ENCODE assay signal across 8 mouse cellular contexts in the genomic region with DNA sequence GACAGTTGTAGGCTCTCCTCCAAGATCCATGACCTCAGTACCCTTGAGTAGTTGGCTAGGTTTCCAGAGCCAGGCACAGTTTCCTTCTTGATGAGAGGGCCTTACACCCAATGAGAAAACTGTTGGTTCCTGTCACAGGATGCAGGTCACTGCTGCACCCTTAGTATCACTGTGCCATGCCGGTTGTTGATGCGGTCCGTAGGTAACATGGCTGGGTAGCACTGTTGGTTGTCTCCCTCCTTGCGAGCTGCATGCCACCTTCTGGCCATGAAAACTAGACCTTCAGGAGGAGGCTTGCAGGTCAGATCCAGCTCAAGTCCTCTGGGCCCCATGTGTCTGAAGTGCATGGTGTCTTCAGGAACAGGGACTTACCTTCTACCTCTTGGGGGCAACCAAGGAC.
DNase-seq lines count a peak whose midpoint lies in the region; ATAC-seq and TF ChIP-seq lines count a peak whose summit lies in the region.
"Not testable (repeated sequence)": the region's sequence is repeated elsewhere in the genome, so short reads cannot be mapped to it uniquely, and the experiment has no call there.

No protein-coding gene starts in this region.

- not testable (repeated sequence) for H3K27me3 ChIP-seq in stomach, embryonic 16.5 days (ENCODE audit: control insufficient read depth, insufficient read depth, low read length); thymus, adult 2 months (ENCODE audit: control insufficient read depth, insufficient read depth, low read length)

- H3K9me3 ChIP-seq in stomach, embryonic 16.5 days (replicated peaks; ENCODE audit: control insufficient read depth, low read length), result not testable (repeated sequence)

- DNase-seq in CD8-positive naive resting alpha-beta T cell, adult 2 months (ENCODE audit: low read depth in 2 of 2, low spot score in 2 of 2), result peak; percentile 30 to 32
- DNase-seq in naive thymus-derived CD4-positive, alpha-beta T cell, adult 2 months (ENCODE audit: low read depth), result peak; percentile 63
- peak; percentile 35 for DNase-seq in thymus, adult 2 months
- peak; percentile 20 to 25 for DNase-seq in thymus, postnatal 10 days (ENCODE audit: low spot score in 2 of 2)
- DNase-seq in thymus, postnatal 25 days, result peak; percentile 48
- peak; percentile 49 for DNase-seq in thymus, postnatal 4 days

- not testable (repeated sequence) for H3K4me3 ChIP-seq in stomach, embryonic 16.5 days (replicated peaks; ENCODE audit: low read length); thymus, adult 2 months (ENCODE audit: control insufficient read depth, insufficient read depth, low read length)

- not testable (repeated sequence) for H3K27ac ChIP-seq in stomach, embryonic 16.5 days (ENCODE audit: low read length); thymus, adult 2 months (ENCODE audit: control insufficient read depth, insufficient read depth, low read length)

- not testable (repeated sequence) for TF ChIP-seq POLR2A in thymus, adult 2 months (IDR thresholded peaks at IDR 0.05; ENCODE audit: control insufficient read depth, extremely low read depth, insufficient read depth, low read length, poor library complexity)

- H3K4me1 ChIP-seq in stomach, embryonic 16.5 days (ENCODE audit: control insufficient read depth, insufficient read depth, low read length), result not testable (repeated sequence)
- H3K4me1 ChIP-seq in thymus, adult 2 months (replicated peaks; ENCODE audit: control insufficient read depth, insufficient read depth, low read length), result peaks cover 12% of the 10 kb centered on the region

- WGBS in stomach, embryonic 16.5 days, result 85% methylated on average over 4 of the region's 4 CpGs
- WGBS in thymus, adult 2 months, result 88% methylated on average over 4 of the region's 4 CpGs

- not testable (repeated sequence) for H3K36me3 ChIP-seq in stomach, embryonic 16.5 days (ENCODE audit: control insufficient read depth, insufficient read depth, low read length); thymus, adult 2 months (ENCODE audit: control insufficient read depth, insufficient read depth, low read length)

- H3K9ac ChIP-seq in stomach, embryonic 16.5 days (ENCODE audit: low read length), result not testable (repeated sequence)

- not testable (repeated sequence) for H3K4me2 ChIP-seq in stomach, embryonic 16.5 days (ENCODE audit: low read depth, low read length)

- not testable (repeated sequence) for TF ChIP-seq CTCF in thymus, adult 2 months (IDR thresholded peaks at IDR 0.05; ENCODE audit: borderline replicate concordance, control insufficient read depth, extremely low read depth, insufficient read depth, low read length, poor library complexity)

- peak; percentile 23 for ATAC-seq in activated CD4-positive, CD25-positive, alpha-beta regulatory T cell, adult 4 months
- peak; percentile 17; the same call in 1 of the 2 replicates for ATAC-seq in stomach, embryonic 16.5 days (ENCODE audit: insufficient read depth, low FRiP score)
